Mouse (Mus musculus) 416B (cell line): ENCODE data around the gene Prrc2a.

Source experiments
- DNase-seq: peaks from one replicate; pipeline ENCODE4 v3.0.0; 2011; ENCODE audit warnings: low read depth

The Prrc2a gene

GRCm38 (mm10) chr17:35164568-35165450 lies at the start of gene Prrc2a:
Gene Prrc2a, minus strand, starts transcription at chr17:35164897.
- peak; percentile 100 for DNase-seq

- DNase-seq, result no peak
Measured at GRCm38 (mm10) chr17:35213071-35213470, 48.4 kb upstream of the Prrc2a start.

- DNase-seq, result no peak
Measured at GRCm38 (mm10) chr17:35210593-35210992, 45.9 kb upstream of the Prrc2a start.

GRCm38 (mm10) chr17:35209785-35210535 lies 45.3 kb upstream of the Prrc2a start:
- no peak for DNase-seq

- no peak for DNase-seq
Measured at GRCm38 (mm10) chr17:35205380-35205769, 40.7 kb upstream of the Prrc2a start.

GRCm38 (mm10) chr17:35204494-35205379 lies 40.0 kb upstream of the Prrc2a start, which contains the start of gene Lta:
Gene Lta, minus strand, starts transcription at chr17:35205351.
- no peak for DNase-seq

GRCm38 (mm10) chr17:35202442-35202841 lies 37.7 kb upstream of the Prrc2a start:
- no peak for DNase-seq

- DNase-seq, result peak; percentile 93
Measured at GRCm38 (mm10) chr17:35201787-35202186, 37.1 kb upstream of the Prrc2a start, which contains the start of gene Tnf. Gene Tnf, minus strand, starts transcription at chr17:35202007.

- DNase-seq, result peak; percentile 58
Measured at GRCm38 (mm10) chr17:35201128-35201527, 36.4 kb upstream of the Prrc2a start.

GRCm38 (mm10) chr17:35200398-35200797 lies 35.7 kb upstream of the Prrc2a start:
- DNase-seq, result peak; percentile 99

GRCm38 (mm10) chr17:35198946-35199345 lies 34.2 kb upstream of the Prrc2a start:
- no peak for DNase-seq

GRCm38 (mm10) chr17:35198029-35198428 lies 33.3 kb upstream of the Prrc2a start:
- DNase-seq, result no peak

GRCm38 (mm10) chr17:35197126-35197525 lies 32.4 kb upstream of the Prrc2a start:
- peak; percentile 64 for DNase-seq

GRCm38 (mm10) chr17:35196321-35196641 lies 31.6 kb upstream of the Prrc2a start:
- no peak for DNase-seq

GRCm38 (mm10) chr17:35195631-35196320 lies 31.1 kb upstream of the Prrc2a start:
- peak; percentile 75 for DNase-seq

- no peak for DNase-seq
Measured at GRCm38 (mm10) chr17:35194844-35195630, 30.3 kb upstream of the Prrc2a start.

GRCm38 (mm10) chr17:35193881-35194843 lies 29.5 kb upstream of the Prrc2a start, which contains the start of gene Ltb:
Gene Ltb, plus strand, starts transcription at chr17:35194439.
- no peak for DNase-seq

- peak; percentile 84 for DNase-seq
Measured at GRCm38 (mm10) chr17:35192924-35193323, 28.2 kb upstream of the Prrc2a start.

- DNase-seq, result no peak
Measured at GRCm38 (mm10) chr17:35191723-35192122, 27.0 kb upstream of the Prrc2a start.
